Mouse (Mus musculus) lung, postnatal 4 days (tissue): ENCODE results near the gene Gm43638.
"Not testable (repeated sequence)": the region's sequence is repeated elsewhere in the genome, so short reads cannot be mapped to it uniquely, and the experiment has no call there.

Source experiments
- DNase-seq, 2 experiments: peaks; one replicate each; pipeline ENCODE4 v3.0.0; 2021

Gene Gm43638

DNA sequence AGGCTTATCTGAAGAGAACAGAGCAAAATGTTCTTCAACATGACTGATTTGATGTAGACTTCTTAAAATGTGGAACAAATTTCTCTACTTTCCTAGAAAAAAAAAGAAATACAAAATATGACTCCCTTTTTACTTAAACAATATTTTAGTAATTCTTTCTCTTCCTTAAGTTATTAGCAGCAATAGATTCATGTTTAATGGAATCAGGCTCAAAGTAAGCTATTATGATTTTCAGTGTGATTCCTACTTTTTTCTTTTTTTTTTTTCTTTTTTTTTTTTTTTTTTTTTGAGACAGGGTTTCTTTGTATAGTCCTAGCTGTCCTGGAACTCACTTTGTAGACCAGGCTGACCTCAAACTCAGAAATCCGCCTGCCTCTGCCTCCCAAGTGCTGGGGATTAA lies at the start of gene Gm43638:
TSS of gene Gm43638 (minus strand) at position 101 of the 400 bp plus-strand sequence.
- not testable (repeated sequence) for DNase-seq

DNA sequence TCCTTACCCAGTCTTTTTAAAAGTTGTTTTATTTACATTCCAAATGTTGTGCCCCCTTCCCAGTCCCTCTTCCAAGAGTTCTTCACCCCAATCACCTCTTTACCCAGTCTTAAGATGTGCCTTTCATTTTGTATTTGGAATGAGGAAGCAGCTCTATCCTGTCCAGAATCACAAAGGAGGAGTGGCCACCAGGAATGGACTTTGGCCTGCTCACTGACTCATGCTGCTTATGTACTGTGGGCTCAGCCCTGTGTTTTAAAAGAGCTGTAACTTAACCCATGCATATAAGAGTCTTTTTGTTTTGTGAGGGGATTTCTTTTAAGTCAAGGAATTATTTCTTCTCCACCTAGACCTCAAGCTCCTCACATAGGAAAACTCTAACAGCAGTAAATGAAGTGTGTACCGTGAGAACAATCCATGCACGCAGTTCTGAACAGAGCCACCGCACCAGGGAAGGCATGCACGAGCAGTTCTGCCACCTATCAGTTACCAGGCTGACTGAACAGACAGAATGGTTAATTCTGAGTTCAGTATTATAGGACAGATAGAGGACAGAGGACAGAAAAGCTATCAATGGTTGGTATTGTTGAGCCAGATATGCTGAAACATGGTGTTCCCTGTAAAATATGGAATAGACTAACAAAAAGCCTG lies 49.5 kb upstream of the Gm43638 start:
- DNase-seq: no peak

DNA sequence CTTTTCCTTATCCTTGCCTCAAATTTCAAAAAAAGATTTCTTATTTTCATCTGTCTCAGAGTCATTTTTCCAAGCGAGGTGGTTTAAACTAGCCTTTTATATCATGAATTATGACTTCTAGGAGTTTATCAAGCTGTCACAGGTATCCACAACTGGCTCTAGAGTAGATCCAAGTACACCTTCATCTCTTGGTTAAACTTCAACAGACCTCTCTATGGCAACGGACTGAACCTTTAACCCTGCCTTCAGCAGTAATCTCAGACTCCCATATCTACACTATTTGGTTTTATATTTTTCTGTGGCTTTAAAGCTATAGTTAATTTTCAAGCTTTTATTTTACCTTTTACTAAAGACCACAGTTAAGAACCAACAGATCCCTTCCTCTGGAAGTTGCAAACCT lies 45.7 kb upstream of the Gm43638 start:
- no peak for DNase-seq

DNA sequence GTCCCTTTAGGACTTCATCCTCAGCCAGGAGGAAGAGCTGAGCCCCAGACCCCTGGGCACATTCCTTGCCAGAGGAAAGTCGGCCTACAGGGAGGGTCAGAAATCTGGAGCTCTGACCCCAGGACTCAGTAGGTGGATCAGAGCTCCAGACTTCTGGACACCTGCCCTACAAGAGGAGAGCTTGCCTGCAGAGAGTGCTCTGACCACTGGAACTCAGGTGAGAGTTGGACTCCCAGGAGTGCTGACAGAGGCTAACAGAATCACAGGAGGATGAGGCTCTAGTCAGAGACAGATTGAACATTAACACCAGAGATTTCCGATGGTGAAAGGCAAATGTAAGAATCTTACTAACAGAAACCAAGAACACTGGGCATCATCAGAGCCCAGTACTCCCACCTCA lies 37.0 kb upstream of the Gm43638 start:
- DNase-seq: not testable (repeated sequence)

DNA sequence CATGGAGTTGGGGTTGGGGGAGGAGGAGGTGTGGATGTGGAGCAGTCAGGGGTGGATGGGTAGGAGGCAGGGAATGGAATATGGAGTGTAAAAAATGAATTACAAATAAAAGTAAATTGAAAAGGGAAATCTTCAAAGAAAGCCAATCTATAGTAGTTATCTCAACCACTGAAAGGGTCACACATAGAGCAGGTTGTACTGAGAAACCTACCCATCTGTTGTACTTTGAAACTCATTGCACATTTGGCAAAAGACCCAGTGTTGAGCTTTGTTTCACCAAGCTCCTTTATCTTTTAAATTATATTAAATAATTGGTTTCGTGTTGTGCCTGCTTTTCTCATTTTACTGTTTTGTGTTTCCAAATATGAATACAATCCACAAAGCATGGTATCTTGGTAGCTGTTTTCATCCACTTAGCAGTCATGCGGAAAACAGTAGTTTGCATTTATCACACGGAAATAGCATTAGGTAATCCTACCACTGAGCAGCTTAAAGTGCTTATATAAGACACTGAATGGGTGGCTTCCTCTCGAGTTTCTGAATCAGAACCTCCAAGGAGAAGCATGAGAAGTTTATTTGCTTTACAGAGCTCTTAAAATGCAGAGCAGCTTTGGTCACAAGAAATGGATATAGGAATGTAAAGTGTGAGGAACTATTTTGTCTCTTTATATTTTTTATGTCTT lies 19.3 kb upstream of the Gm43638 start:
- DNase-seq: no peak

DNA sequence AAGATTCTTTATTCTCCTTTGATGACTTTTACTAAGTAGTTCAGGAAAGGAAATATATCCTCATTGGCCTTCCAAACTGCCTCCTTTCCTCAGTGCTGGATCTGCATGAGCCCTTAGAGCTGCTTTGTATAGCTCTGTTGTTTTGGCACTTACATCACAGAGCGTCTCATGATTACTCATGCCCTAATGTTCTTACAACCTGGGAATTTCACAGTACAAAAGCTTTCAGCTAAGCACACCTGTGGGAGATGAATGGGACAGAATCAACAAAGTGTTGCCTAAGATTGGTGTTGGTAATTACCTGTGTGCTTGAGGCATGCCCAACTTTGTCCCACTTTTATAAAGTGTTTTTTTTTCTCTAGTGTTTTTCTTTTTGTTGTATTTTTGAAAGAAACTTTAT lies 16.1 kb upstream of the Gm43638 start:
- DNase-seq: no peak

DNA sequence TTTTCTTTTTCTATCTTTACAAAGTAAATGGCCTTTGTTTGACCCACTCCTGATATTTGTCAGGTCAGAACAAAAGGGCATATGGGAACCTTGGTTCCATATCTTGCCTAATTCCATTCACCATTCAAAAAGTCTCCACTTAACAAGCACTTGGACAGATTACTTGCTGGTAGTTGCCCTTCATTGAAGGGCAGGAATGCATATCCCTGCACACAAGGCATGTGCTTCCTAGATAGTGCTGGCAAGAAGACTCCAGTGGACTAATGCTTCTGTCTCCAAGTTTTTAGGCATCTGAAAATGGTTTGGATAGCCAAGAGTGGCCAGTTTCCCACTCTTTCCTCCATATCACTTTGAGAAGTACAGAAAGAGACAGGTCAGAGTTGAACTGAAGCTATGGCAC lies 12.7 kb upstream of the Gm43638 start:
- DNase-seq: no peak

DNA sequence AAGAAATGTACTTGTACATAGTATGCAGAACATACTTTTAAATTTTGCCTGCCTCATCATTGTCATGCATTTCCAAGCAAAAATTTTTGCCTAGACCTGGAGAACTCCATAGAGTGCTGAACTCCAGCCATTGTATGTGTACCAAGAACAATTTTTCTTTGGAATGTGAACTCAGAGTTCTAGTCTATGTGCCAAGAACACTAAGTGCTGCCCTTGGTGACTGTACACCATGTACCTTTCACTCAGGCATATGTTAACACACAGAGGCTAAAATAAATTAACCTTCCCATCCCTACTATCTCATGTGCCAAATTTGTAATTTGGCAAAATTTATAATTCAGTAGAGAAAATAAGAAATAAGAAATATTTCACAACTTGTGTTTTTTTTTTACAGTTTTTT lies 12.3 kb upstream of the Gm43638 start:
- no peak for DNase-seq

DNA sequence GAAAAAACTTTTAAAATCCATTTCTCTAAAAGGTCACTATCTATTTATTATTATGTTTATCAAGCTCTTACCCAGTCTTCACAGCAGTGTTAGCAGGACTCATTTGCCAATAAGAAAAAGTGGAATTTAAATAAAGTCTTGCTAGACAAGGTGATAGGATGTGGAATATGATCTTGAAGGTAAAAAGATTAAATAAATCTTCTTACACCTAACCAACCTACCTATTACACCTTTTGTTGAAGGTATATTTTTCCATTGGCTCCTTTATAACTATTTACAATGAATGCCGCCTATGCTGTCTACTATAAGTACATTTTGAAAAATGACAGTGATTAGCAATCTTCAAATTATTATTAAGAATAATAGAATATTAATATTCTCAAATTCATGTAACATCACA lies 4.2 kb upstream of the Gm43638 start, which contains the start of gene Ugt2a1:
TSS of gene Ugt2a1 (minus strand) at position 101 of the 400 bp plus-strand sequence.
- DNase-seq: no peak

DNA sequence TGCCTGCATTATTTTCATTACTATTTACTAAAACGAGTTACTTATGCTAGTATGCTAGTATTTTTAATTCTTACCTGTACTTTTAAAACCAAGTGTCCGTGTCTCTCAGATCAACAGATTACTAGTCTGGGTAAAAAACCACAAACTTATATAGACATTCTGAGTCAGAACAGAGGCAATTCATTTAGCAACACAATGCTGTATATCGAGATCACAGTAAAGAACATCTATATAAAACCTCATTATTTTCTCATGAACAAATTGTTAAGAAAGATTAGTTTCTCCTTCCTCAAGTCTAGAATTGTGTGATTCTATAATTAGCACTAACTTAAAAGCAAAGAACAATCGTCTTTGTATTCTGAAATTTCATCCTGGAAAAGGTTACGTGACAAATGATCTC lies 4.4 kb downstream of the Gm43638 start, which contains the start of gene Ugt2a2:
TSS of gene Ugt2a2 (minus strand) at position 101 of the 400 bp plus-strand sequence.
- DNase-seq: no peak

DNA sequence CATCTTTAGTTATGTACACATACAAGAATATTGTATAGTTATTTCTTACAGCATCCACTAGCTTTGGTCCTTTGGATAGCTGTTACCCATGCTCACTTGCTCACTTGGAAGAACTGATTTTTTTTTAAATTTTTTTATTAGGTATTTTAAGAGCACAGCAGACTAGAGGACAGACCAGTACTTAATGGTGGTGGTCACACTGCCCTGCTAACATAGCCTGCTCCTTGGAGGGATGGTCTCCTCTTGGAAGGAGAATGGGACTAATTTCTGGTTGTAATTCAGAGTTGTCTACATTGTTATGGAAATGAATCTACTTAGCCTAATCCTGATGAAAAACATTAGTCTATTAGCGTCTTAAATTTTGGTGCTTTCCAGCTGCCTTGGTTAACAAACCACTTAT lies 27.8 kb downstream of the Gm43638 start:
- no peak for DNase-seq

DNA sequence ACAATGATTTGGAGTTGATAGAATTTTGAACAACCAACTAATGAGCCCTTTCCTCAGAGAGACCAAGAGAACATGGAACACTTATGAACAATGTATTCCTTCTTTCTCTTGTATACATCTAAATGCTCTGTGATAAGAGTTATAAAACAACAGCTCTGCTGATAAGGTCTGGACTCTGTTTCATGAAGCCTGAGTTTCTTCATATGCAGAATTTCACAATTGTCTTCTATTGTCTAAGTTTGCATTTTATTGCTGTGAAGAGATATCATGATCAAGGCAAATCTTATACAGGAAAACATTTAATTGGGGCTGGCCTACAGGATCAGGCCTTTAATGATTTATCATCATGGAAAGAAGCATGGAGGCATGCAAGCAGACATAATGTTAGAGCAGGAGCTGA lies 28.9 kb downstream of the Gm43638 start:
- DNase-seq: no peak

DNA sequence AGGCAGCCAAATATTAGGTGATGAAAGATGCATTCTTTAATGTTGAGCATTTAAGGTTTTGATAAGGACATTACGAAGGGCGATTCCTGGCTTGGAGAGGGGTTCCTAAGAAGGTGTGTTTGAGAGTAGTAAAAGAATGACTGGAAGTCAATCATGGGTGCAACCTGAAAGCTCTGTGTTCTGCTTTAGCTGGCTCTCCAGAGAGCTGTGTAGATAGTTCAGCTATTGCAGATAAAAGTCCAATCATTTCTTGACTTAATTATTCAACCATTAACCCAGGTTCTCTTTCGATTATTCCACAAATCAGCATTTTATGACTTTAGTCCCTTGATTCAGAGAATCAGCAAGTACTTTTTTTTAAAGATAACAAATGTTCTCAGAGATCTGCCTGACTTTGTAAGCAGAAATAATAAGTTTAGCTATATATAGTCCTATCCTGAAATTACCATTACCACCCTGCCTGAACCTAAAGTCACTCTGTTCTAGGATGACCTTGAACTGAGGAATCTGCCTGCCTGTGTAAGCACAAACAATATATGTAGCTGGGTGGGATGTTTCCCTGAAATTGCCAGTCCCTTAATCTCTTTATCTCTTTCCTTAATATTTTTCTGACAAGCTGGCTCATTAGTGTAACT lies 30.3 kb downstream of the Gm43638 start:
- DNase-seq: no peak

DNA sequence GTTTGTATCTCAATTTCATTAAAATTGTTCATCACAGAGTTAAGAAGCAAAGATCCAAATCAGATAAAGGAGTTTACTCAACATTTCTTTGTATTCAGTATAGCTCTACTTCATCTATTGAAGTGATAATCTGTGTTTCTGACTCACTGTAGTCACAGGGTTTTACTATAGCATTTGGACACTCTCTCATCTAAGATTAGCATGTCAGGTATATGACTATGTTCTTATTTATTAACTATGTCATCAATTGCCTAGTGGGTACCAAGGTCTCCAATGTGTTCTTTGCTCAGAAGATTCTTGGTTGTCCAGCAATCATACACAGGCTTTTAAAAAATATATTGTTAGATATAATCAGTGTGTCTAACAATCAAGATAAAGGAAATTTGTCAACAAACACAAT lies 31.1 kb downstream of the Gm43638 start:
- DNase-seq: no peak

DNA sequence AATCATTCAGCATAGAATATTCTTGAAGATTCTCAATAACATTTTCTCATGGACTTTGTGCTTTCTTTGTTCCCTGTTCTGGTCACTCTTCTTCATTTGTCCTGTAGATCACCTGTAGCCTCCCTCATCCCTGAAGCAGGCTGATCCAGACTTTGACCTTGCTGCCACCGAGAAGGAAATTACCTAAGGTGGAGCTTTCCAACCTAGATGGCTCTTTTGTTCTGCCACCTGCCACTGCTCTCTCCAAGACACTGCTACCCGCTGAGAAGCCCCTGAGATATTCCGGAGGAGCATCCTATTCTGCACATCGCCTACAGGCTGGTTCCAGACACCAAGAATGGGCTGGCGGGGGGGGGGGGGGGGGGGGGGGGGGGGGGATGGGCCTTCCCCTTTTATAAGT lies 34.1 kb downstream of the Gm43638 start:
- not testable (repeated sequence) for DNase-seq

DNA sequence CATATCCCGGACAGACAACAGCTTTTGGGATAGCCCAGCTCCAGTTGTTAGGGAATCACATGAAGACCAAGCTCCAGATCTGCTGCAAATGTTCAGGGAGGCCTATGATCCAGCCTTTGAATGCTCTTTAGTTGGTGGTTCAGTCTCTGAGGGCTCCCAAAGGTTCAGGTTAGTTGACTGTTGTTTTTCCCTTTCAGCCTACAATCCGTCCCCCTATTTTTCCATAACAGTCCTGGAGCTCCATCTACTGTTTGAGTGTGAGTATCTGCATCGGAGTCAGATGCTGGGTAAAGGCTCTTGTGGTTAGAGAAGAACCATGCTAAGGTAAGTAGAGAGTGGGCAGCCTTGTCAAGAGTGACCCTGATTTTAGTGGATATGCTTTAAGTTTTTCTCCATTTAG lies 50.3 kb downstream of the Gm43638 start:
- no peak for DNase-seq

DNA sequence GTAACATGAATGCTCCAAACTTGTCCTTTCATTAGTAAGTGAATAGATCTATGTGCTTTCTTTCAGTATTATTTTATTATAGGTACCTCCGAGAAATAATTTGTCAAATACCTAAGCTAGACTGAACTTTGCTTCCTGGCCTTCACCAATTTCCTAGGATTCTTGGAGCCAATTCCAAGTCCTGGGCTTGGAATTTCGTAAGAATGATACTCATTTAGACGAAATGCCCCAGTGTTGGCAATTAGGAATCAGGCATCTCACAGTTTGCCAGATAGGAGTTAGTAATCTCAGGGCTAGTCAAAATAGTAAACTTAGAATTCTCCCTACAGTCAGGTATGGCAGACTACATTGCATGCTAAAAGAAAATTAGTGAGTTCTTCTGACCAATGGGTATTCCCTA lies 60.9 kb downstream of the Gm43638 start:
- no peak for DNase-seq

DNA sequence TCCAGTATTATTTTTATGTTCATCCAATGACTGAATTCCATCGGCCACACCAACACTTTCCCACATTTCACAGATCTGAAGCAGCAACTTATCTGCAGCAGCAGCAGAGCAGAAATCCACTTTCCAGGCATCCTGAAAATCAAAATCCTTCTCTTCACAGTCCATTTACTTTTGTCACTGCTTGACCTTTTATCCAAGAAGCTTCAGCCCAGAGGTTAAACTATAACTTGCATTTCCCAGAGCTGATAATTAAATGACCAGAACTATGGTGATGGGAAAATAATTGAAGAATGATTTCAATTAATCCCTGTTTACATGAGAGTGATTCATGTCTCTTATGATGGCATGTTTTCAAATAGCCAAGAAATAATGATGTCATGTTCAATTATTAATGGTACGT lies 62.6 kb downstream of the Gm43638 start, which contains the start of gene Ugt2b38:
TSS of gene Ugt2b38 (minus strand) at position 163 of the 400 bp plus-strand sequence.
- not testable (repeated sequence) for DNase-seq
